ENCODE assay signal across 34 mouse cellular contexts in the genomic region with DNA sequence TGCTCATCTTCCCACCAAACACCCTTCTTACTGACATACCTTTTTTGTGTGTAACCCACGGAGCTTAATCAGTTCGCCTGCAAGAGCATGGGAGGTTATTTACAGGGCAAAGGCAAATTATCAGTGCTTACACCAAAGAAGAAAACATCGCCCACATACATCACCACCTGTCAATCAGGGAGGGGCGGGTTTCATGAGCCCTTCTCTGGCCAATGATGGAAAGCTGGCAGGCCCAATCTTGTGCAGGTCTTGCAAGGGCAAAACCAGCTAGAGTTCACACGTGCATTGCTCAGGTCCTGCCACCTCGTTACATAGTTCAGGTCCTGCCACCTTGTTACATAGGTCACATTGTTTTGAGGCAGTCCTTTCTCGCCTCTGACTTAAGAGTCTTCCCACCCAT.
DNase-seq lines count a peak whose midpoint lies in the region; ATAC-seq and TF ChIP-seq lines count a peak whose summit lies in the region.
"Had no signal": no experiment of that assay in that cellular context is flagged by ENCODE, and none has a peak within 500 bp of the region (broad histone marks: within the 10 kb centered on the region; RNA-seq: fewer than 3 reads in every experiment).

No protein-coding gene starts in this region.

- peaks cover 66% of the 10 kb centered on the region for H3K4me1 ChIP-seq in G1E (ENCODE audit: insufficient read depth, low read depth, low read length)
- H3K4me1 ChIP-seq in liver, embryonic 15.5 days (replicated peaks): peaks cover 33% of the 10 kb centered on the region
- peaks cover 3% of the 10 kb centered on the region; the same call in 1 of the 2 replicates for H3K4me1 ChIP-seq in hindbrain, embryonic 16.5 days (ENCODE audit: control insufficient read depth, insufficient read depth, low read depth, low read length)
- H3K4me1 ChIP-seq in forebrain, embryonic 10.5 days: peaks cover 43% of the 10 kb centered on the region
- H3K4me1 ChIP-seq: hindbrain, embryonic 15.5 days had no signal

- no peak for ATAC-seq in CD4-positive, CD25-positive, alpha-beta regulatory T cell, adult 4 months
- no peak for ATAC-seq in G1E (ENCODE audit: extremely low read depth, insufficient number of reproducible peaks, low FRiP score, poor library complexity, severe bottlenecking)
- ATAC-seq in liver, embryonic 15.5 days (ENCODE audit: insufficient read depth): peak; percentile 25; the same call in 1 of the 2 replicates
- no peak for ATAC-seq in hindbrain, embryonic 16.5 days
- ATAC-seq: forebrain, embryonic 16.5 days; midbrain, embryonic 16.5 days; Patski had no signal

- no peak for TF ChIP-seq CTCF in G1E (IDR thresholded peaks at IDR 0.05; ENCODE audit: low read depth, low read length)

- peak overlapping the region; percentile 58; the same call in 1 of the 2 replicates for H3K4me3 ChIP-seq in G1E (ENCODE audit: low read depth, low read length)
- no peak overlapping the region for H3K4me3 ChIP-seq in liver, embryonic 15.5 days (replicated peaks)
- H3K4me3 ChIP-seq in hindbrain, embryonic 16.5 days (ENCODE audit: low read length): no peak overlapping the region
- no peak overlapping the region for H3K4me3 ChIP-seq in forebrain, embryonic 10.5 days
- H3K4me3 ChIP-seq: embryonic facial prominence, embryonic 13.5 days; gastrocnemius, adult 2 months; heart, adult 2 months; heart, embryonic 12.5 days; hindbrain, embryonic 15.5 days; kidney, embryonic 15.5 days; left cerebral cortex, adult 2 months; limb, embryonic 13.5 days; myocyte; neural tube, embryonic 12.5 days had no signal

- peak; percentile 35 for DNase-seq in CD4-positive, CD25-positive, alpha-beta regulatory T cell, adult 2 months (ENCODE audit: low read depth, low spot score)
- peak; percentile 40 for DNase-seq in G1E (ENCODE audit: low spot score)
- peak; percentile 69 for DNase-seq in c-Kit-positive CD71-positive TER-119-positive erythroid progenitor cells, embryonic 14.5 days (ENCODE audit: low spot score)
- DNase-seq in left cerebral cortex, postnatal 25 days (ENCODE audit: low spot score in 2 of 2): no peak
- no peak for DNase-seq in forebrain, embryonic 10.5 days (ENCODE audit: extremely low spot score, low spot score)
- DNase-seq: adrenal gland, adult 2 months; adrenal gland, postnatal 36 days; cerebellum, adult 8-10 months; cerebellum, postnatal 36 days; gastrocnemius, adult 2 months; gastrocnemius, postnatal 36 days; heart, adult 2 months; kidney, adult 18-20 months; kidney, postnatal 25 days; lung, adult 2 months; lung, postnatal 10 days; right cerebral cortex, postnatal 4 days; thymus, adult 2 months; thymus, postnatal 36 days had no signal

- H3K27me3 ChIP-seq in G1E (ENCODE audit: insufficient read depth, low read length): no peaks in the 10 kb centered on the region
- H3K27me3 ChIP-seq in liver, embryonic 15.5 days: no peaks in the 10 kb centered on the region
- peaks cover 9% of the 10 kb centered on the region; the same call in 1 of the 2 replicates for H3K27me3 ChIP-seq in hindbrain, embryonic 16.5 days (replicated peaks; ENCODE audit: control insufficient read depth, insufficient read depth, low read length)
- H3K27me3 ChIP-seq in forebrain, embryonic 10.5 days (ENCODE audit: poor library complexity, severe bottlenecking): peaks cover 58% of the 10 kb centered on the region
- H3K27me3 ChIP-seq: embryonic facial prominence, embryonic 13.5 days; heart, embryonic 12.5 days; kidney, embryonic 15.5 days; Patski had no signal

- no peaks in the 10 kb centered on the region for H3K9me3 ChIP-seq in G1E (replicated peaks)
- no peaks in the 10 kb centered on the region for H3K9me3 ChIP-seq in liver, embryonic 15.5 days (replicated peaks)
- H3K9me3 ChIP-seq in hindbrain, embryonic 16.5 days (ENCODE audit: control insufficient read depth, low read length): no peaks in the 10 kb centered on the region
- no peaks in the 10 kb centered on the region for H3K9me3 ChIP-seq in forebrain, embryonic 10.5 days
- H3K9me3 ChIP-seq: embryonic facial prominence, embryonic 13.5 days; heart, embryonic 12.5 days; hindbrain, embryonic 15.5 days; kidney, embryonic 15.5 days; limb, embryonic 13.5 days; neural tube, embryonic 12.5 days had no signal

- no peak overlapping the region for H3K27ac ChIP-seq in liver, embryonic 15.5 days (replicated peaks)
- H3K27ac ChIP-seq in hindbrain, embryonic 16.5 days (ENCODE audit: low read depth, low read length): no peak overlapping the region
- H3K27ac ChIP-seq in forebrain, embryonic 10.5 days: no peak overlapping the region
- H3K27ac ChIP-seq: embryonic facial prominence, embryonic 13.5 days; gastrocnemius, adult 2 months; heart, adult 2 months; hindbrain, embryonic 15.5 days; kidney, embryonic 15.5 days; left cerebral cortex, adult 2 months; limb, embryonic 13.5 days; neural tube, embryonic 12.5 days had no signal

- H3K36me3 ChIP-seq in G1E (replicated peaks): peaks cover 3% of the 10 kb centered on the region
- H3K36me3 ChIP-seq in liver, embryonic 15.5 days (replicated peaks): no peaks in the 10 kb centered on the region
- no peaks in the 10 kb centered on the region for H3K36me3 ChIP-seq in hindbrain, embryonic 16.5 days (ENCODE audit: control insufficient read depth, insufficient read depth, low read length)
- no peaks in the 10 kb centered on the region for H3K36me3 ChIP-seq in forebrain, embryonic 10.5 days (replicated peaks)
- H3K36me3 ChIP-seq: embryonic facial prominence, embryonic 13.5 days; heart, embryonic 12.5 days; hindbrain, embryonic 15.5 days; kidney, embryonic 15.5 days; limb, embryonic 13.5 days; neural tube, embryonic 12.5 days had no signal

- no peak overlapping the region for H3K4me2 ChIP-seq in liver, embryonic 15.5 days
- H3K4me2 ChIP-seq in hindbrain, embryonic 16.5 days (ENCODE audit: low read length): no peak overlapping the region
- H3K4me2 ChIP-seq: embryonic facial prominence, embryonic 13.5 days; heart, embryonic 12.5 days; hindbrain, embryonic 15.5 days; kidney, embryonic 15.5 days; limb, embryonic 13.5 days; midbrain, embryonic 11.5 days; neural tube, embryonic 12.5 days had no signal

- 38% methylated on average over 7 of the region's 7 CpGs for WGBS in liver, embryonic 15.5 days (ENCODE audit: insufficient replicate concordance)
- WGBS in hindbrain, embryonic 16.5 days: 78% methylated on average over 7 of the region's 7 CpGs
- WGBS in forebrain, embryonic 10.5 days: 79% methylated on average over 7 of the region's 7 CpGs

- intact Hi-C loops in left cerebral cortex, postnatal 25 days (cut with DNase I): no loop called here

- no peak overlapping the region for H3K9ac ChIP-seq in liver, embryonic 15.5 days
- no peak overlapping the region for H3K9ac ChIP-seq in hindbrain, embryonic 16.5 days (ENCODE audit: low read depth, low read length)
- H3K9ac ChIP-seq: embryonic facial prominence, embryonic 13.5 days; heart, embryonic 12.5 days; hindbrain, embryonic 15.5 days; kidney, embryonic 15.5 days; limb, embryonic 13.5 days; neural tube, embryonic 12.5 days had no signal

Comparison
In these comparisons a context has a peak if more than half of its experiments do, and no peak if none do; other contexts are left out.
1. DNase-seq: peak in CD4-positive, CD25-positive, alpha-beta regulatory T cell, adult 2 months (single experiment), G1E (single experiment) and c-Kit-positive CD71-positive TER-119-positive erythroid progenitor cells, embryonic 14.5 days (single experiment); none in left cerebral cortex, postnatal 25 days (0 of 2) and forebrain, embryonic 10.5 days (single experiment).